Mouse (Mus musculus): ENCODE data around the gene Sec14l3. TPM values are rescaled to one million over a fixed set of nuclear protein-coding genes. Genes with fewer than 3 reads are reported as not detected.
A peak's percentile ranks its signal among the peaks of the same experiment; 100 is the strongest.
"Not testable (repeated sequence)": the region's sequence is repeated elsewhere in the genome, so short reads cannot be mapped to it uniquely, and the experiment has no call there.

Sec14l3 gene
- polyA plus RNA-seq, 1 experiment = 1.9 TPM

DNA sequence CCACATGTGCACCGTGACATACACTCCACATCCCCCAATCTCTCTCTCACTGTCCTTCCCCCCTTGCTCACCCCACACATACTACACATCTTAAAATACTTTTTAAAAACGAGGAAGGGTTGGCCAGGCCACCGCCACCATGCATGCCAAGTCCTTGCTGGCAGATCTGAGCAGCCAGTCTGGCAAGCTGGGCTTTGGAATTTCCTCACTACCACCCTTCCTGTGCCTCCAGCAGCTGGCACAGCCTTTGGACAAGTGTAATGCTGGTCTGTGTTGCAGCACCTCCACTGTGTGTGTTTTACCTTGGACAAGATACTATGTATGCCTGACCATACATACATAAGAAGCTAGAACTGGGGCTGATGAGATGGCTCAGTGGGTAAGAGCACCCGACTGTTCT lies 48.9 kb downstream of the Sec14l3 start:
- H3K4me3 ChIP-seq (ENCODE audit: control insufficient read depth, low read depth, low read length) = no peak overlapping the region
- no peaks in the 10 kb centered on the region for H3K27me3 ChIP-seq (ENCODE audit: control insufficient read depth, insufficient read depth, low read length)
- no peaks in the 10 kb centered on the region for H3K4me1 ChIP-seq (ENCODE audit: control insufficient read depth, insufficient read depth, low read length)
- no peak overlapping the region for H3K27ac ChIP-seq (ENCODE audit: control insufficient read depth, insufficient read depth, low read depth, low read length)
- no peaks in the 10 kb centered on the region for H3K36me3 ChIP-seq (ENCODE audit: control insufficient read depth, insufficient read depth, low read length)
- no peak for TF ChIP-seq CTCF (IDR thresholded peaks at IDR 0.05; ENCODE audit: control insufficient read depth, insufficient read depth, insufficient replicate concordance, low read depth, low read length)
- TF ChIP-seq POLR2A (IDR thresholded peaks at IDR 0.05; ENCODE audit: control insufficient read depth, low read depth, low read length) = no peak

DNA sequence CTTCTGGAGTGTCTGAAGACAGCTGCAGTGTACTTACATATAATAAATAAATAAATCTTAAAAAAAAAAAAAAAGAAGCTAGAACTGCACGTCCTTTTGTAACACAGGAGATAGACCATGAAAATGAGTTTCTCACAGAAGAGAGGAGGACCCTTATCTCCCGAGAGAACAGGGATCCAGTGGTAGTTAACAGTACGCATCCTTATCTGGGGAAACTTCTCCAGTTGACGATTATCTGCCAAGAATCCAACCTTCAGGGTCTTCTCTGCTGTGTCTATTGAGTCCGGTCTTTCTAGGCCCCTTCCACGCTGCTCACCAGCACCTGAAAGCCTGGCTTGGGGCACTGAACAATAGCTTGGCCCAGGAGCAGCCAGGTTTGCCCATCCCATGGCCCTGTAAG lies 49.3 kb downstream of the Sec14l3 start:
- no peak overlapping the region for H3K27ac ChIP-seq (ENCODE audit: control insufficient read depth, insufficient read depth, low read depth, low read length)
- no peak for TF ChIP-seq CTCF (IDR thresholded peaks at IDR 0.05; ENCODE audit: control insufficient read depth, insufficient read depth, insufficient replicate concordance, low read depth, low read length)
- H3K4me1 ChIP-seq (ENCODE audit: control insufficient read depth, insufficient read depth, low read length) = no peaks in the 10 kb centered on the region
- no peaks in the 10 kb centered on the region for H3K27me3 ChIP-seq (ENCODE audit: control insufficient read depth, insufficient read depth, low read length)
- no peaks in the 10 kb centered on the region for H3K36me3 ChIP-seq (ENCODE audit: control insufficient read depth, insufficient read depth, low read length)
- no peak overlapping the region for H3K4me3 ChIP-seq (ENCODE audit: control insufficient read depth, low read depth, low read length)

DNA sequence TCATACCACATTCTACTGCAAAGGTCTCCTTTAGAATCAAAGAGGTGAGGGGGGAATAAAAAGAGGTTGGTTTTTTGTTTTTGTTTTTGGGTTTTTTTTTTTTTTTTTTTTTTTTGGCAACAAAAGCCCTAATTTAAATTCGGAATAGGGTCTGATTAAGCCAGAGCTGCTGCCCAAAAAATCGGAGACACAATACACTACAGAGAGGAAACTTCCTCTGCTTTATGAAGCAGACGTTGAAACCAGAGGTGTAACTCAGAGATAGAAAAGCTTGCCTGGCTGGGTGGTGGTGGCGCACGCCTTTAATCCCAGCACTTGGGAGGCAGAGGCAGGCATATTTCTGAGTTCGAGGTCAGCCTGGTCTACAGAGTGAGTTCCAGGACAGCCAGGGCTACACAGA lies 49.9 kb downstream of the Sec14l3 start:
- H3K27me3 ChIP-seq (ENCODE audit: control insufficient read depth, insufficient read depth, low read length); H3K4me1 ChIP-seq (ENCODE audit: control insufficient read depth, insufficient read depth, low read length); H3K36me3 ChIP-seq (ENCODE audit: control insufficient read depth, insufficient read depth, low read length); H3K27ac ChIP-seq (ENCODE audit: control insufficient read depth, insufficient read depth, low read depth, low read length); H3K4me3 ChIP-seq (ENCODE audit: control insufficient read depth, low read depth, low read length): not testable (repeated sequence)

DNA sequence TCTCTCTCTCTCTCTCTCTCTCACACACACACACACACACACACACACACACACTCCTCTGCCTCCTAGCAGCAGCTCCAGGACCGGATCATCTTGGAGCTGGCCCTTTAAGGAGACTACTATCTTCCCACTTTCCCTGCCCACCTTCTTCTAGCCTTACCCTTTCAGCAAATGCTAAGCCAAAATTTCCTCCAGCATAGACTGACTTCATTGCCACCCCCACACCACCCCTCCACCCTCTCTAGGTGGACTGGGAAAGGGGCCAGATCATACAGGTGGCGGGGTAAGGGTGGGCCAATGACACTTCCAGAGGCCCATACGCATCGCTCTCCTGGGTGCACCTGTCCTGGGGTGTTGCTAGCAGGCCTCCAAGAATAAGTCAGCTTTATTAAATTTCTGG lies 50.8 kb downstream of the Sec14l3 start:
- Histone ChIP-seq H3K4me3 (ENCODE audit: control insufficient read depth, low read depth, low read length) (no peak overlapping the region), H3K27me3 (ENCODE audit: control insufficient read depth, insufficient read depth, low read length) (no peaks in the 10 kb centered on the region), H3K4me1 (ENCODE audit: control insufficient read depth, insufficient read depth, low read length) (no peaks in the 10 kb centered on the region), H3K27ac (ENCODE audit: control insufficient read depth, insufficient read depth, low read depth, low read length) (no peak overlapping the region), H3K36me3 (ENCODE audit: control insufficient read depth, insufficient read depth, low read length) (no peaks in the 10 kb centered on the region)
- no peak for TF ChIP-seq POLR2A (IDR thresholded peaks at IDR 0.05; ENCODE audit: control insufficient read depth, low read depth, low read length)
- TF ChIP-seq CTCF (IDR thresholded peaks at IDR 0.05; ENCODE audit: control insufficient read depth, insufficient read depth, insufficient replicate concordance, low read depth, low read length) = no peak

DNA sequence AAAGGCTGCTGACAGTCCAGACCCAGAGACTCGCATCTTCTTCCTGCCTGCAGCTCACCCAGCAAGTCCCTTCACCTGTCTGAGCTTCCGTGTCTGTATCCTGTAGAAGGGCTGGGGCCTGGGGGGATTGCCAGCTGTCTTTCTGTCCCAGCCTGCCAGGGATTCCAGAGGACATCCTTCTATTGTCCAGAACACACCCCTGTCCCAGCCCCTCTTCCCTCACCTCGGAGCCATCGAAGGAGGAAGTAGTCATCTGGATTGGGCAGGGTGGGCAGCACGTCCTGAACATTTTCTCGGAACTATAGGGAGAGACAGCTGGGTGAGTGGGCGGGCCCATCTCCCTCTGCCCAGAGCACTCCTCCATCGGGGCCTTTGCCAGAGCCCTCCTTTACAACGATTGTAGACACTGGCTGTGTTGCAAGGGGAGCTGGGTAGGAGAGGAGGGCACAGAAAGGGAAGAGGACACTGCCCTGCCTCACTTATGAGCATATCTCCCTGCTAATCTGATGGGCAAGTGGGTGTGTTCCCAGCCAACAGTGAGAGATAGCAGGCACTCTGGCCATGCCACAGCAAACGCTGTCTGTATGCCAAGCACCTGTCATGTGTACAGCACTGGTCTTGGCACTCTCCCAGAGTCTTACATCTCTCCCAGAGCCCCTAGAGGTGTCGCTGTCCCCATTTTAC lies 52.0 kb downstream of the Sec14l3 start:
- H3K4me1 ChIP-seq (ENCODE audit: control insufficient read depth, insufficient read depth, low read length) = no peaks in the 10 kb centered on the region
- TF ChIP-seq POLR2A (IDR thresholded peaks at IDR 0.05; ENCODE audit: control insufficient read depth, low read depth, low read length) (no peak), CTCF (IDR thresholded peaks at IDR 0.05; ENCODE audit: control insufficient read depth, insufficient read depth, insufficient replicate concordance, low read depth, low read length) (no peak)
- no peaks in the 10 kb centered on the region for H3K27me3 ChIP-seq (ENCODE audit: control insufficient read depth, insufficient read depth, low read length)
- H3K4me3 ChIP-seq (ENCODE audit: control insufficient read depth, low read depth, low read length) = no peak overlapping the region
- no peaks in the 10 kb centered on the region for H3K36me3 ChIP-seq (ENCODE audit: control insufficient read depth, insufficient read depth, low read length)
- no peak overlapping the region for H3K27ac ChIP-seq (ENCODE audit: control insufficient read depth, insufficient read depth, low read depth, low read length)

DNA sequence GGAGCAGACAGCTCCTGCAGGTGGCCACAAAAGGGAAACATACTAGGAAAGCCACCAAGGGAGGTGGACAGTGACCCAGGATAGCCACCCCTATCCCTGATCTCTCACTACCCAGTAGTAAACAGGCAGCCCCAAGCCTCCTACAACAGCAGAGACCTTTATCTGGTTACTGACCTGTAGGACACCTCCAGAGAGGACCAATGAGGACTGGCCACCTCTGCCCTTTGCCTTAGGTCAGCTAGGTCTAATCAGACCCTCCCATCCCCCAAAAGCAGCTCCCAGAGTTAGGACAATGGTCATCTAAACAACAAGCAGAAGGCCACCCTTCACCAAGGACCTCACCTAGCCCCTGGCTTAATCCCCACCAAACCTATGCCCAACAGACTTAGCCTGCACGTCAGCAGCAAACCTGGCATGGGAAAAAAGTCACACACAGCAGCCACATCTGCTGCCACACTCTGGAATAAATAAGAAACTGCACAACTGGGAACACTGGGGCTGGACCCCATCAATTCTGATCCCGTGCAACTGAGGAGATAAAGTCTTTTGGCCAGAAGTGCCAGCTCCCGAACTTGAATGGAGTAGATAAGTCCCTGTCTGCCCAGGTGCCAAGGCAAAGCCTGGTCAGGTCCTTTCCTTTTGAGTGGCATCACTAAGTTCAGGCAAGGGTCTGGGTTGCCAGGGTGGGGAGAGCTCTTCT lies 52.9 kb downstream of the Sec14l3 start:
- H3K27me3 ChIP-seq (ENCODE audit: control insufficient read depth, insufficient read depth, low read length) = no peaks in the 10 kb centered on the region
- H3K36me3 ChIP-seq (ENCODE audit: control insufficient read depth, insufficient read depth, low read length) = no peaks in the 10 kb centered on the region
- TF ChIP-seq CTCF (IDR thresholded peaks at IDR 0.05; ENCODE audit: control insufficient read depth, insufficient read depth, insufficient replicate concordance, low read depth, low read length) (no peak), POLR2A (IDR thresholded peaks at IDR 0.05; ENCODE audit: control insufficient read depth, low read depth, low read length) (no peak)
- no peak overlapping the region for H3K27ac ChIP-seq (ENCODE audit: control insufficient read depth, insufficient read depth, low read depth, low read length)
- no peak overlapping the region for H3K4me3 ChIP-seq (ENCODE audit: control insufficient read depth, low read depth, low read length)
- H3K4me1 ChIP-seq (ENCODE audit: control insufficient read depth, insufficient read depth, low read length) = no peaks in the 10 kb centered on the region

DNA sequence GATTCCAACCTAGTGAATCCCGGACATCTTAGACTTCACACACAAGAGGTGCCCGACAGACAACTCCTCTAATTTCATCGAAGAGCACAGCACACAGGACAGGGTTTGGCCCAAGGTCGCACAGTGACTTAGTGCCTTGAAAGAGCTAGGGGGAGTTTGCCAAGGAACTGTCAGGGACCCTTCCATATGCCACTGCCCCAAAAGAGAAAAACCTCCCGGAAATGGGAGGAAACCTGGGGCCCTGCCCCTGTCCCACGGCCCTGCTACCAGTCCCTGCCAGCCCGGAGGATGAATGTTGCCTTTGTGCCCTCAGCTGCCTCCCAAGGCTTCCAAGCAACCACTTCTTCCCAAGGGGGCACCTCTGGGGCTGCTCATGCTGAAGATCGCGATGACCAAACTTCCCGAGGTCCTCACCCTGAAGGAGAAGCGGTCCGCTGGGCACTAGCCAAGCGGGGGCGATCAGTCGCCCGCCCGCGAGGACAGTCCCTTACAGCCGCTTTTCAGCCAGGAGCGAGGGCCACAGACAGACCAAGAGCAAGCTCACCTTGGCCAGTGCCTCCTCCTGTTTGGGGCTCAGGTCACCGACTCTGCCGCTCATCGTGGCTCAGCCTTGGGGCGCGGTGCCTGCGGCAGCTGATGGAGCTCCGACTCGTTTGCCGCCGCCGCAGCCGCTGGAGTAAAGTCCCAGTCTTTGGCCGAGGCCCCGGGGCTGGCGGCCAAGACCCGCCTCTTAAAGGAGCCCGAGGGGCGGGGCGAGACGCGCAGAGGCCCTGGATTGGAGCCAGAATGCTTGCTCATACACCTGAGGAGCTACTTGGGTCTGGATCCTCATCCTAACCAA lies 53.7 kb downstream of the Sec14l3 start:
- Histone ChIP-seq H3K27ac (ENCODE audit: control insufficient read depth, insufficient read depth, low read depth, low read length) (no peak overlapping the region), H3K4me1 (ENCODE audit: control insufficient read depth, insufficient read depth, low read length) (no peaks in the 10 kb centered on the region), H3K36me3 (ENCODE audit: control insufficient read depth, insufficient read depth, low read length) (no peaks in the 10 kb centered on the region), H3K4me3 (ENCODE audit: control insufficient read depth, low read depth, low read length) (peak overlapping the region; percentile 63), H3K27me3 (ENCODE audit: control insufficient read depth, insufficient read depth, low read length) (no peaks in the 10 kb centered on the region)
- no peak for TF ChIP-seq CTCF (IDR thresholded peaks at IDR 0.05; ENCODE audit: control insufficient read depth, insufficient read depth, insufficient replicate concordance, low read depth, low read length)
- no peak for TF ChIP-seq POLR2A (IDR thresholded peaks at IDR 0.05; ENCODE audit: control insufficient read depth, low read depth, low read length)

Measured in testis, adult 2 months (tissue).